Mouse (Mus musculus) heart, adult 18-20 months (tissue): ENCODE results near the gene Snrpg. TPM values are rescaled to one million over a fixed set of nuclear protein-coding genes. Genes with fewer than 3 reads are reported as not detected.
A peak's percentile ranks its signal among the peaks of the same experiment; 100 is the strongest.
"Not testable (repeated sequence)": the region's sequence is repeated elsewhere in the genome, so short reads cannot be mapped to it uniquely, and the experiment has no call there.

ENCODE experiments used
- DNase-seq, 2 experiments: peaks; one replicate each; pipeline ENCODE4 v3.0.0; 2021 to 2022; ENCODE audit warnings: mixed read lengths in 1 of 2
- total RNA-seq, 2 experiments: library from RNA; stranded (reverse); gene quantifications; 2 replicates each; pipeline ENCODE4 v1.2.3; 2021

Snrpg gene
- total RNA-seq, 2 experiments from 2014 or later, result 41.2 to 48.5 TPM

- DNase-seq, result no peak
Observed at GRCm38 (mm10) chr6:86366853-86367249, 4.3 kb upstream of the Snrpg start.

GRCm38 (mm10) chr6:86368479-86368878, 2.6 kb upstream of the Snrpg start:
- no peak for DNase-seq

GRCm38 (mm10) chr6:86370093-86370713, 901 bp upstream of the Snrpg start:
- no peak for DNase-seq

GRCm38 (mm10) chr6:86371340-86371911, 322 bp downstream of the Snrpg start:
- peak; percentile 97 for DNase-seq

GRCm38 (mm10) chr6:86371950-86372516, 929 bp downstream of the Snrpg start:
- no peak for DNase-seq

GRCm38 (mm10) chr6:86373556-86373955, 2.5 kb downstream of the Snrpg start:
- DNase-seq, result no peak

GRCm38 (mm10) chr6:86378341-86378740, 7.2 kb downstream of the Snrpg start:
- DNase-seq, result no peak

- DNase-seq, result not testable (repeated sequence)
Observed at GRCm38 (mm10) chr6:86380112-86380511, 9.0 kb downstream of the Snrpg start.

- DNase-seq, result no peak
Observed at GRCm38 (mm10) chr6:86382551-86382950, 11.4 kb downstream of the Snrpg start.

- DNase-seq, result no peak
Observed at GRCm38 (mm10) chr6:86383370-86383769, 12.3 kb downstream of the Snrpg start.

GRCm38 (mm10) chr6:86384692-86385091, 13.6 kb downstream of the Snrpg start:
- no peak for DNase-seq

GRCm38 (mm10) chr6:86385362-86386104, 14.4 kb downstream of the Snrpg start:
- no peak for DNase-seq

- DNase-seq, result no peak
Observed at GRCm38 (mm10) chr6:86387313-86387712, 16.2 kb downstream of the Snrpg start.

GRCm38 (mm10) chr6:86388461-86388860, 17.4 kb downstream of the Snrpg start:
- no peak for DNase-seq

- DNase-seq, result no peak
Observed at GRCm38 (mm10) chr6:86391326-86391725, 20.2 kb downstream of the Snrpg start.

GRCm38 (mm10) chr6:86393187-86393586, 22.1 kb downstream of the Snrpg start:
- DNase-seq, result no peak

- DNase-seq, result no peak
Observed at GRCm38 (mm10) chr6:86394078-86394720, 23.1 kb downstream of the Snrpg start.

GRCm38 (mm10) chr6:86395021-86395420, 23.9 kb downstream of the Snrpg start:
- DNase-seq, result no peak

GRCm38 (mm10) chr6:86395969-86396368, 24.9 kb downstream of the Snrpg start:
- no peak for DNase-seq

- peak; percentile 91 to 94 for DNase-seq
Observed at GRCm38 (mm10) chr6:86396581-86397256, 25.6 kb downstream of the Snrpg start, which contains the start of gene Pcyox1. Gene Pcyox1 (minus strand): TSS chr6:86397154.

GRCm38 (mm10) chr6:86397257-86397980, 26.3 kb downstream of the Snrpg start:
- no peak for DNase-seq
